Mouse (Mus musculus) urinary bladder, adult 2 months (tissue): Measurements from ENCODE around the gene Kank4. TPM values are rescaled to one million over a fixed set of nuclear protein-coding genes. Genes with fewer than 3 reads are reported as not detected.
"Not testable (repeated sequence)": the region's sequence is repeated elsewhere in the genome, so short reads cannot be mapped to it uniquely, and the experiment has no call there.

Experiments used
- DNase-seq: peaks from one replicate; pipeline ENCODE4 v3.0.0; 2022; ENCODE audit warnings: low spot score
- polyA plus RNA-seq: library from polyadenylated mRNA; depleted of rRNA; stranded (reverse); fragments of >200 nt; gene quantifications from 2 replicates; pipeline ENCODE4 v1.2.3, GENCODE M21; 2012; rRNA removed

Gene Kank4
- polyA plus RNA-seq: 2.2 TPM in 2 replicates

DNA sequence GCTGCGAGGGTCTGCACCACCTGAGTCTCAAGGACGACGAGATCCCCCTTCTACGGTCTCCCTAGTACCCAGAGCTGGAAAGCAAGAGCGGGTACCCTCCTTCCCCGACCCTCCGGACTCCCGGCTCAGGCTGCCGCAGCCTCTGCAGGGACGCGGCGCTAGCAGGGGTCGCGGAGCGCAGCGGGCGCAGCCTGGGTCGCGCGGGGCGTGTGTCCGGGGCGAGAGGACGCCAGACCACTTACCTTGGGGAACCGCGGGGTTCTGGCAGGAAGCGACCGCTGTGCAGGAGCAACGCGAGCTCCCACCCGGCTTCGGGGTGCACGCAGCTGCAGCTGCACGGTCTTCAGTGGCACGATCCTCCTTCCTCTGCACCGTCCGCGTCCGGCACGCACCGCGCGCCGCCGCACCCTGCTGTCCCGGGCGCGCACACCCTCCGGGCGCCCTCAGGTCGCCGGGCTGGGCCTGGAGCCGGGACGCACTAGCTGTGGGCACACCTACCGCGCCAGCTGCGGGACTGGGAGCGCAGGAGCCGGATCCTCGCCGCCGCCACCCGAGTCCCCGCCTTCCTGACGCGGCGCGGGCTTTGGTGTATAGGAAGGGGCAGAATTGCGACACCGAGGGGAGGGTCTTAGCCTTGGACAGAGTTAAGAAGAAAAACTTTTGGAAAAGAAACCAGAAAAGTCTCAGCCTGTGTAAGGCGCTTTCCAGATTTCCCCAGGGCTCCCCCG, at the start of gene Kank4:
Gene Kank4 (minus strand): TSS at position 354 of the 728 bp plus-strand sequence.
- DNase-seq: peak; percentile 29

GRCm38 (mm10) chr4:98865386-98866237, 48.3 kb upstream of the Kank4 start:
- DNase-seq: no peak

DNA sequence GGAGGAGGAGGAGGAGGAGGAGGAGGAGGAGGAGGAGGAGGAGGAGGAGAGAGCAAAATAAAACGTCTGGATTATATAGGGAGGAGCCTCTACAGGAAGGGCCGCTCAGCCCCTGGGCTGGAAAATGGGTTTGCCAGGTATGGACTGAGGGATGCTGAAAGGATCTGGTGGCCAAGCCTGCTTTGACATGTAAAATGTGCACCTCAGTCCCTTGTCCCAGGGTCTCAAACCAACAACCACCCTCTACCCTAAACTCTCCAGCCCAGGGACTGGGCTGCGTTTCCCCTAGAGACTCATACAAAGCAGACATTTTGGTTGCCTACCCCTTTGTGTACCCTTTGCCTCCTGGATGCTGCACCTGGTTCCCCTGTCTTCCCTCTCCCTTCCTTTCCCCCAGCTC, 47.2 kb upstream of the Kank4 start:
- DNase-seq: no peak

DNA sequence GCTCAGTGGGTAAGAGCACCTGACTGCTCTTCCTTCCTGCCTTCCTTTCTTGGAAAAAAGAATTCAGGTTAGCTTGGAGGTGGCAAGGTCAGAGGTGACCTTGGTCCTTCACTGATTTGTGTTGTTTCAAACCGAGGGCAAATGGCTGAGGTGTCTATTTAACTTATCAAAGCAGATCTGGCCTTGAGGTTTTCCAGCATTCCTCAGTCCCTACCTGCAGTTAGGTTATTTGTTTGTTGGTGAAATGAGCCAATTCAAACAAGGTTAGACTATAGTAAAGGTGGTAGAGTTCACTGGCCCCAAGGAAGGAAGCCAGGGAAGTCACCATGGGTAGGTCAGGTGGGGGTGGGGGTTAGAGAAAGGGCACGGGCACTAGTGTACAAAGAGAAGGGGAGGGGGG, 46.8 kb upstream of the Kank4 start:
- DNase-seq: no peak

DNA sequence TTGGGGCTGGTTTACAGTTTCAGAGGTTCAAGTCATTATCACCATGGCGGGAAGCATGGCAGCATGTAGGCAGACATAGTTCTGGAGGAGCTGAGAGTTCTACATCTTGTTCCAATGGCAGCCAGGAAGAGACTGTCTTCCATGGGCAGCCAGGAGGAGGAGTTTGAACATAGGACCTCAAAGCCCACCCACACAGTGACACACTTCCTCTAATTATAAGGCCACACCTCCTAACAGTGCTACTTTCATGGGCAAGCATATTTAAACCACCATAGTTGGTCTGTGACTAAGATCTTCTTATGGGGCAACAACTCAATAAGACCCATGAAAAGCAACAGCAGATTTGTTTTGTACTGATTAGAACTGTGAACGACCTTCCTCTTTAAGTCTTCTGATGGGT, 46.1 kb upstream of the Kank4 start:
- DNase-seq: no peak

GRCm38 (mm10) chr4:98858151-98858855, 41.0 kb upstream of the Kank4 start:
- no peak for DNase-seq

DNA sequence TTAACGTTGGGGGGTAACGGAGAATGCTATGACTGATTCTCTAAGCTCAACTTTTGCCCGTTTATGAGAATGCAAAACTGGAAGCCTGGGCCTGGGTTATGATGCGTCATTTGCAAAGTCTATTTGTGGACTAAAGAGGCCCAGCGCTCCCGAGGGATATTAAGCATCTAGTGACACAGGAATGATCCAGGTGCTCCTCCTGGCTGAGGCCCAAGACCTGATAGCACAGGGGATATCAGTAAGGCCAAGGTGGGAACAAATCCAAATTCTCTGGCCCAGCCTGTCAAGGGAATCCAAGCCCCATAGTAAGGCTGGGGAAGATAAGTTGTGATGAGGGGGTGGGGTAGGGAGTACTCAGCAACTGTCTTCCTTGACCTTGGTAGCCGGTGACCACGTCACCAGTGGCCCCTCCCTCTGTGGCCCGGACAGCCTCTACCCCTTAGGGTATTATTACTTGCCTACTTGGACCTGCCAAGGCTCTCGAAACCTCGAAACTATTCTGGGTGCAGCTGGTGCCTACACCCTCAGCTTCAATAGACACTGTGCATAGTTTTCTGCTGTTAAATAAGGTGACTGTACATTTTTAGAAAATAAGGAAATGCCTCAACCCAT, 39.8 kb upstream of the Kank4 start:
- no peak for DNase-seq

GRCm38 (mm10) chr4:98853926-98854325, 36.6 kb upstream of the Kank4 start:
- no peak for DNase-seq

DNA sequence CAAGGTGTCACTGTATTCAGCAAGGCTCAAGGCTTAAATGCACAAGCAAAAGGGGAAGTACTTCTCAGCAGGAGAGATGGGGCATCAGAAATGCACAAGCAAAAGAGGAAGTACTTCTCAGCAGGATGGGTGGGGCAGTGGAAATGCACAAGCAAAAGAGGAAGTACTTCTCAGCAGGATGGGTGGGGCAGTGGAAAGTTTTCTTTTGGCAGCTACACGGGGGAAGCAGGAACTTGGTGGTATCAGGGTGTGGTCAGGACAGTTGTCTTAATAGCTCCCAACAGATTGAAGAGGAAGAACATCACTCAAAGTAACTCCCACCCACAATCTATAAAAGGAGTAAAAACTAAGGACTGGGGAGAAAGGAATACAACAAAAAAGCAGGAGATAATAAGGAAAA, 33.1 kb upstream of the Kank4 start:
- DNase-seq: not testable (repeated sequence)

DNA sequence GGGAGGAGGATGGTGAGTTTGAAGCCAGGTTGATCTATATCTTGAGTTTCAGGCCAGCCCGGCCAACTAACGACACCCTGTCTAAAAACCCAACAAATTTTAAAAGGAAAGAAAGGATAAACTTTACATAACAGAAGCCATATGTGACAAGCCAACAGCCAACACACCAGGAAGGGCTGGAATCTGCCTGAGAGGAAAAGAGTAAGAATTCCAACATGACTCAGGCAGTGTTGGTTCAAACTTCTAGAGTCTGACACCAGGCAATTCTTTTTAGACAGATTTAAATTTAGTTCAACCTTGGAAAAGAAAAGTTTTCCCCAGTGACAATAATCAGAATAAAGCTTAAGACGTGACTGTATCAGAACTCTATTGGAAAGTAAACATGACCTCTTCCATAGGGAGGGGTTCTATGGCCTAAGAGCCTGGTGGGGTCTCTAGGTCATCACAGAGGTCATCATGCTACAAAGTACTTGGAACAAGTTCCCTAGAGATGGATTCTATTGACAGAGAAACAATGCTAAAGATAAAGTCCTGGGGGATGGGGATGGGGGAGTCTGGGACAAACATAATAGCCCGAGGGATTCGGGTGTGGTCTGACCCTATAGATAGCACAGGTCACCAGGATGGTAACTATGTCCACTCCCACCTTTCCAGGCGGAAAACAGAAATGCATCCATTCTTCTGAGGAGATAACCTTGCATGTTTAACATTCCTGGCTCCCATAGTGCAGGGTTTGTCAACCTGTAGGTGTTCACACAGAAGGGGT, 30.0 kb upstream of the Kank4 start:
- DNase-seq: no peak

- no peak for DNase-seq
Measured at GRCm38 (mm10) chr4:98846396-98846795, 29.1 kb upstream of the Kank4 start.

DNA sequence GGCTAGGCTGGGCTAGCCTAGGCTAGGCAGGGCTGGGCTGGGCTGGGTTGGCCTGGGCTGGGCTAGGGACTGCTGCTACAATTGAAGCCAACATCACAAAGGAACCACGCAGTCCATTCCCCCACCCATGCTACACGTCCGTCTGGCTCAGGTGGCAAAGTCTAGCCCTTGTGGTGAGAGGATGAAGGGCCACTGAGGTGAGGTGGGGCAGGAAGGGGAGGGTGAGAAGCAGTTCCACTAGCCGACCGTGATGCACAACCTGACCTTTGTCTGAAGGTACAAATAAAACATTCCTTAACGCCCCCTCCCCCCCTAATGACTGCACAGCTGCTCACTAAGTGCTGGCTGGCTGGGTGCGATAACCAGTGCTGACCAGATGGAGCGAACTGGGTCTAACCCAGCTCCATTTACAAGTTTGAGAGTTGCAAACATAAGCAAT, 28.4 kb upstream of the Kank4 start:
- no peak for DNase-seq

DNA sequence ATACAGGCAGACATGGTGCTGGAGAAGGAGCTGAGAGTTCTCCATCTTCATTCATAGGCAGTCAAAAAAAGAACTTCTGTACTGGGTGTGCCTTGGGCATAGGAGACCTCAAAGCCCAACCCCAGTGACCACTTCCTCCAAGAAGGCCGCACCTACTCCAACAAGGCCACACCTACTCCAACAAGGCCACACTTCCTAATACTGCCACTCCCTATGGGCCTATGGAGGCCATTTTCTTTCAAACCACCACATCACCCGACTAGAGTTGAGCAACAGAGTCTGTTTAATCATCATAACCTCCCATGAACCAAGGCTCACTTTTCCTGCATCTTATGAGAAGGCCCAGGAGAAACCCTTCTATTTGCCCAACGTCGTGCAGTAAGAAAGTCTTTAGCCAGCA, 27.9 kb upstream of the Kank4 start:
- no peak for DNase-seq

GRCm38 (mm10) chr4:98843906-98844597, 26.7 kb upstream of the Kank4 start:
- no peak for DNase-seq

- DNase-seq: not testable (repeated sequence)
Measured at GRCm38 (mm10) chr4:98841251-98841650, 23.9 kb upstream of the Kank4 start.

GRCm38 (mm10) chr4:98840526-98840925, 23.2 kb upstream of the Kank4 start:
- no peak for DNase-seq

GRCm38 (mm10) chr4:98838913-98839312, 21.6 kb upstream of the Kank4 start:
- DNase-seq: no peak

GRCm38 (mm10) chr4:98837715-98838505, 20.6 kb upstream of the Kank4 start:
- DNase-seq: no peak

- DNase-seq: no peak
Measured at GRCm38 (mm10) chr4:98836519-98836918, 19.2 kb upstream of the Kank4 start.

GRCm38 (mm10) chr4:98834782-98835181, 17.4 kb upstream of the Kank4 start:
- DNase-seq: no peak
